Mouse (Mus musculus) CD4-positive, CD25-positive, alpha-beta regulatory T cell, adult 9 weeks (primary cell): ENCODE data around the gene Itga7. TPM values are rescaled to one million over a fixed set of nuclear protein-coding genes. Genes with fewer than 3 reads are reported as not detected.

Source experiments
- polyA plus RNA-seq: library from polyadenylated mRNA; unstranded; fragments of 100-300 nt; shearing (Covaris generic); gene quantifications from one replicate; pipeline ENCODE4 v1.2.1, GENCODE M21; 2017

The Itga7 gene
- polyA plus RNA-seq, result 8.2 TPM

DNA sequence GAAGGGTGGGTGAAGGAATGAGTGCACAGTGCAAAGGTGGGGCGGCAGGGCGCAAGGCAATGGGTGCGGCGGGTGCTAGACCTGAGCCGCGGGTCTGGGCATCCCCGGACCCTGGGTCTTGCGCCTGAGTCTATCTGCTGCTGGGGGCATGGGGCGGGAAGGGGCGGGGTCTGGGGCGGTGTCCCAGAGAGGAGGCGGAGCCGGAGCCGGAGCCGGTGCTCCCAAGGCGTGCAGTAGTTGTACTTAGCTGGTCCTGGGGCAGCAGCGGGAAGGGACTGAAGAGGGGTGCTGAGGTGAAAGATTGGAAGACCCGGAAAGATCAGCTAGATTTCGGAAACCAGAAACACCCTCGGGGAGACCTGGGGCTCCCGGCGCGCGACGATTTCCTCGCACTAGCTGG lies at the start of gene Itga7:
Gene Itga7 (plus strand): TSS at position 245 of the 400 bp plus-strand sequence.

DNA sequence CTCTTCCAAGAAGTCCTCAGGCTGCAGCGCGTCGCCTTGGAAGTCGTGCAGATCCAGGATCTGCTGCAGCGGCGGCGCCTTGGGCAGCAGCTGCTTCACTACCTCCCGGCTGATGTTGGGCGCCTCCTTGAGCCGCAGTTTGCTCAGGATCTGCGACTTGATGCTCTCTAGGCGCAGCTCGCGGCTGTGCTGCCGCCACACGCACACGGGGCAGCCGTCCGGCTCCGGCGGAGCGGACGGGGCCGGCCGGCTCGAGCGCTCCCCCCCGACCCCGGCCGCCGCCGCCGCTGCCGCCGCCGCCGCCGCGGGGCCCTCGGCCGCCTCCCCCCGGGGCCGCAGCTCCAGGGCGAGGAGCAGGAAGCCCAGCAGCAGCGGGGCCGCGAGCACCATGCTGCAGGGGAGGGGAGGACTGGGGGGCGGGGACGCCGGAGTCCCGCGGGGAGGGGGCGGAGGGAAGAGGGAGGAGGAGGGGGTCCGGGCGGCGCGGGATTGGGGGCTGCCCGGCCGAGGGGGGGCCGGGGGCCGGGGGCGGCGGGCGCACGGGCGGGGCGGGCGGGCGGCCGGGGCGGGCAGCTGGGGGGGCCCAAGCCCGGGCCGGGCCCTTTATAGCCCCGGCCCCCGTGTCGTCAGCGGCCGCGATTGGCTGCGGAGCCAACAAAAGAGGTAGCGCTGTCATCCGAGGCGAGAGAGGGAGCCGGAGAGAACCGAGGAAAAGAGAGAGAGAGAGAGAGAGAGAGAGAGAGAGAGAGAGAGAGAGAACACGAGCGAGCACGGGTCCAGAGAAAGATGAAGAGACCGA lies 42.1 kb upstream of the Itga7 start, which contains the start of gene Gdf11:
Gene Gdf11 (minus strand): TSS at position 423 of the 799 bp plus-strand sequence.

DNA sequence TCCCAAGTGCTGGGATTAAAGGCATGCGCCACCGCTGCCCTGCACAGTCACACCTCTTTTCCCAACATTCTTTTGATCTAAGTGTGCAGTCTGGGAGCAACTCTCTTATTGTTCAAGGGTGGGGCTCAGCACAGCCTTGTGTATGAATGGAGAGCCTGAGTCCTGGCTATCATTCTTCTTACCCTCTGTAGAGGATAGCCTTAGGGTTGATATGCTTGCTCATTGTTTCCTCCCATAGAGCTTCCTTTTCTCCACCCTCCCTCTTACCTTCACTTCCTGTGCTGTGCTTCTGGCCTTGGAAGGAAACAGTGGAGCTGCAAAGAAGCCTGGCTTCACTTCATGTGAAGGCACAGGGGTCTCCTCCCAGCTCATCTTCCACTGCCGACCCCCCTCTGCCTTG lies 32.9 kb upstream of the Itga7 start, which contains the start of gene Cd63:
Gene Cd63 (plus strand): TSS at position 292 of the 400 bp plus-strand sequence.

DNA sequence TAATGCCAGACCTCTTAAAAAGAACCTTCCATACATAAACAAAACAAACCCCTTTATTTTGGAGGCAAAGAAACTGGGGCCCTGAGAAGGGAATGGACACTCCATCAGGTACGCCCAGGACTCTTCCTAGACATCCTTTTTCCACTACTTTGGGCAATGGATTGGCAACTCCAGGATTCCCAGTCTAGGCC lies 10.9 kb upstream of the Itga7 start, which contains the start of gene Rdh5:
Gene Rdh5 (minus strand): TSS at position 67 of the 191 bp plus-strand sequence.

DNA sequence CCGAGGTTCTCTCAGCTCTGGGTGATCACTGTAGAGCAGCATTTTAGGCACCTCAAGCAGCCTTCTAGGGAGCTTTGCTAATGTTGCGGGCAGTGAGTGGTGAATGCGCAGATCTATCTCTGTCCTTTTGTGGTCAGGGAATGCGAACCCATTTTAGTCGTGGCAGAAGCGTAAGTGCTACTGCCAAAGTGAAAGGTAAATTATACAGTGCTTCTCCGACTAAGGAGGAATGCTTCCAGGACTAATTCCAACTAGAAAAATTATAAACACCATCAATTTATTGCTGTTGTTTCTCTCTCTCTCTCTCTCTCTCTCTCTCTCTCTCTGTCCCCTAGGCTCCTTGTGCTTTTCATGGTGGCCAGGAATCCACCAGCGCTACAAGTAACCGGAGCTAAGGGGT lies 9.7 kb upstream of the Itga7 start, which contains the start of gene Bloc1s1:
Gene Bloc1s1 (minus strand): TSS at position 101 of the 400 bp plus-strand sequence.

DNA sequence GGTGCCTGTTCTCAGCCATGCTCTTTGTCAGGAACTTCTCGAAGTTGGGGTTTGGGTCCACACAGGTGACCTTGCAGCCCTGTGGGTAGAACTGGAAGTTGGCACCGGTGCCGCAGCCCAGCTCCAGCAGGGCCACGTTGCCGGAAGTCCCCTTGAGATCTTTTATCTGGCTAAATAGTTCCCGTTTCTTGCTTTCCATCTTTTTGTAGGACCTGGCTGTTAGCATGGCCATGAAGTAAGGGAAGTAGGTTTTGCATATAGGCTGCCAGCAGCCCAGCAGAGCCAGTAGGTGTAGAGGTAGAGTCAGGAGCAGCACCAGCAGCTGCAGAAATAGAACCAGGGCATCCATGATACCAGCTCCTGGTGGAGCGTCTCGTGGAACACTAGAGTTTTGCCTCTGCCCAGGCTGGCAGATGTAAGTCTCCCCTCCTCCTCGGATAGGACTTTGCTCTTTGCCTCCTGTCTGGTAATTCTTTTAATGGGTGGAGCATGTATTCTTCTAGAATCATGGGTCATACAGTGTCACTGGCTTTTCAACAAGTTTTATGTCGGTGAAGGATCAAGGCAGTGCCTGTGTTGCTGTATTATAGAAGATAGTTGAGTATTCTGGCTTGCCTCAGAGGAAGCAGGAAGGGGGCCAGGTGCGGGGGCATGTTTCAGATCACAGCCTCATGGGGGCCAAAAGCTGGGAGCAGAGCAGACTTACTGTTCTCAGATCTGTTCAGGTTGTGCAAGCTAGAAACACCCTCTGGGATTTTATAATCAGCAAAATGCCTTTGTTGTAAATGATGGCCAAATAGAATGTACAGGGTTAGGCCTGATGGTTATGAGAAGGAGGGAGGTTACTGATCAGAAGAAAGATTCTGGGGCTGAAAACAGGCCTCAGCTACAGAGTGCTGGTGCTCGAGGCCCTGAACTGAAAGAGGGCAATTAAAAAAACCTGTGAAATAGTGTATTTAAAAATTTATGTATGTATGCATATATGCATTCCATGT lies 27.3 kb downstream of the Itga7 start, which contains the start of gene Mettl7b:
Gene Mettl7b (minus strand): TSS at position 399 of the 995 bp plus-strand sequence.

DNA sequence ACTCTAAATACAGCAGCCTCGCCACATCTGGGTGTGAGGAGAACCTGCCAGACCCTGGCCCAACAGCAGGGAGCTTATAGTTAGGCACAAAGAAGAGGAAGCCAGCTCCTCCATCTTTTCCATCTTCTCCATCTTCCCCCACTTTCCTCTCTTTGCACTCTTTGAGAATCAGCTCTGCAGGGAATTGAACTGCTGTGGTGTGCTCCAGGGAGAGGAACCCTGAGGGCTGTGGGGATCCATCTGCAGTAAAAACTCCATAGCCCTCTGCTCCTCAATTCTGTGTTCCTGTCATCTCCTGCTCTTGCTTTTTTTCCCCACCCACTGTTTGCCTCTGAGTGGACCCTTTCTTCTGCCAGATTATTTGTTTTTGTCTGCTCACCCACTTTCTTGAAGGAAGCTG lies 55.5 kb downstream of the Itga7 start, which contains the start of gene Olfr9:
Gene Olfr9 (plus strand): TSS at position 301 of the 400 bp plus-strand sequence.

Other genes starting within 250 kb of the Itga7 start
- gene Rab5b, start 237.6 kb upstream of the Itga7 start, polyA plus RNA-seq, result 55.3 TPM
- 7.0 TPM for gene Pmel, start 229.6 kb upstream of the Itga7 start, polyA plus RNA-seq
- gene Cdk2, start 228.8 kb upstream of the Itga7 start, polyA plus RNA-seq, result 42.1 TPM
- 777 TPM for gene Dgka, start 189.0 kb upstream of the Itga7 start, polyA plus RNA-seq
- 41.7 TPM for gene Pym1, start 185.9 kb upstream of the Itga7 start, polyA plus RNA-seq
- 0.12 TPM for gene Mmp19, start 142.9 kb upstream of the Itga7 start, polyA plus RNA-seq
- gene Dnajc14, start 129.8 kb upstream of the Itga7 start, polyA plus RNA-seq, result 132 TPM
- 6.7 TPM for gene Tmem198b, start 129.4 kb upstream of the Itga7 start, polyA plus RNA-seq
- gene Sarnp, start 116.5 kb upstream of the Itga7 start, polyA plus RNA-seq, result 152 TPM
- 77.1 TPM for gene Ormdl2, start 112.2 kb upstream of the Itga7 start, polyA plus RNA-seq
- gene Gdf11, start 42.1 kb upstream of the Itga7 start, polyA plus RNA-seq, result 1.4 TPM
- 0.51 TPM for gene Cd63, start 32.8 kb upstream of the Itga7 start, polyA plus RNA-seq
- gene Rdh5, start 10.9 kb upstream of the Itga7 start, polyA plus RNA-seq, result 17.8 TPM
- gene Bloc1s1, start 9.8 kb upstream of the Itga7 start, polyA plus RNA-seq, result 198 TPM
- gene Mettl7b, start 27.2 kb downstream of the Itga7 start, polyA plus RNA-seq, result not detected
- gene Olfr9, start 55.6 kb downstream of the Itga7 start, polyA plus RNA-seq, result not detected
- not detected for gene Olfr763, start 77.0 kb downstream of the Itga7 start, polyA plus RNA-seq
- gene Olfr764-ps1, start 106.1 kb downstream of the Itga7 start, polyA plus RNA-seq, result not detected
- gene Olfr765, start 116.2 kb downstream of the Itga7 start, polyA plus RNA-seq, result not detected
- gene Olfr766-ps1, start 135.2 kb downstream of the Itga7 start, polyA plus RNA-seq, result not detected
- not detected for gene Olfr767, start 149.1 kb downstream of the Itga7 start, polyA plus RNA-seq
- gene Olfr768, start 165.6 kb downstream of the Itga7 start, polyA plus RNA-seq, result not detected
- not detected for gene Olfr769, start 184.0 kb downstream of the Itga7 start, polyA plus RNA-seq
- not detected for gene Olfr770, start 205.2 kb downstream of the Itga7 start, polyA plus RNA-seq
- gene Olfr771, start 230.9 kb downstream of the Itga7 start, polyA plus RNA-seq, result not detected
- gene Olfr772, start 244.1 kb downstream of the Itga7 start, polyA plus RNA-seq, result not detected